Mouse (Mus musculus) R1 (cell line): Measurements from ENCODE around the gene Wdfy4.
A peak's percentile ranks its signal among the peaks of the same experiment; 100 is the strongest.

ENCODE experiments used
- DNase-seq: peaks from one replicate; pipeline ENCODE4 v3.0.0-alpha.2; 2018; ENCODE audit warnings: low read depth, low spot score

Gene Wdfy4

DNA sequence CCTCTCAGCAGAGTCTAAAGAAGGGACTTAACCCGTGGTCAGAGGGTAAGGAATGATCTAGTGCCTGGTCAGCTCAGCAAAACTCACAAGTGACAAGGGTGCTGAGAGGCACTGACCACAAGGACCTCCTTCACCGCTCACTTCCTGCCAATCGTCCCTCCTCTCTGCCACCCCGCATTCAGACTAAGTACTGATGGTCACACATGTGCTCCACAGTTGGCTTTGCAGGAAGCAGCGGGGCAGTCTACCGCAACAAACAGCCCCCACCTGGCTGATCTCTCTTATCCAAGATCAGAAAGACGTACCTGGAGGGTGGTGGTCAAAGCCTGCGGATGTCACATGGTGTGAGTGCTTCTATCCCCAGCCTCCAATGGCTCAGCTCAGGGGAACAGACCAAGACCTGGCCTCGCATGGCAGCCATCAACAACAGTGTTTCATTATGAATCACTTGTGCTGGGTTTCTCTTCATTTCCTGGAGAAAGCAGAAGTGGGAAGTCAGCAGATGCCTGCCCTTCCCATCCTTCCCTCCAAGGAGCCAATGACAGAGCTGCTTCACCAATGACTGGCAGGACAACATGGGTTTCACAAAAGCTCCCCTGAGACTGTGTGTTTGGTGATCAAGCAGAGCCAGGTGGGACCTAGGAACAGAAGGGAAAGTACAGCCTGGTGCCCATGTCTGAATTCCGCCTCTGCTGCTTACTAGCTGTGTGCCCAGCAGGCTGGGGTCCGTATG is at the start of gene Wdfy4:
TSS of gene Wdfy4 (minus strand) at position 441 of the 733 bp plus-strand sequence.
- no peak for DNase-seq

GRCm38 (mm10) chr14:33232048-33232447 is 46.7 kb upstream of the Wdfy4 start:
- no peak for DNase-seq

- DNase-seq = no peak
Observed at GRCm38 (mm10) chr14:33231311-33231710, 46.0 kb upstream of the Wdfy4 start.

DNA sequence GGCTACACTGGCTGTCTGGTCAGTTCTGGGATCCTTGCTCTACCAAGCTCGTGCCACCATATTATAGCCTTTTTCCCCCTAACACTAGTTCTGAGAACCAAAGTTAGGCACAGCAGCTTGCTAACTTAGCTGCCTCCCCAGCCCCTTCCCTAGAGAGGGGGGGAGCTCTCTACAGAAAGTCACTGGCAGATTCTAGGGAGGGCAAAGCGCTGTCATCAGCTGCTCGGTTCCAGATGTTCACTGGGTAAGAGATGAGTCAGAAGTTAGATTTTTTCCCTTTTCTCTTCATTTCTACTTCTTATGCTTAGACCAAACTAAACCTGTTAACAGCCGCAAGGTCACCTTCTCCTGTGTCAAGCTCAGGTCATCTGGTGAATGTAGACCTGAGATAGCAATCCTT is 45.4 kb upstream of the Wdfy4 start:
- DNase-seq = no peak

DNA sequence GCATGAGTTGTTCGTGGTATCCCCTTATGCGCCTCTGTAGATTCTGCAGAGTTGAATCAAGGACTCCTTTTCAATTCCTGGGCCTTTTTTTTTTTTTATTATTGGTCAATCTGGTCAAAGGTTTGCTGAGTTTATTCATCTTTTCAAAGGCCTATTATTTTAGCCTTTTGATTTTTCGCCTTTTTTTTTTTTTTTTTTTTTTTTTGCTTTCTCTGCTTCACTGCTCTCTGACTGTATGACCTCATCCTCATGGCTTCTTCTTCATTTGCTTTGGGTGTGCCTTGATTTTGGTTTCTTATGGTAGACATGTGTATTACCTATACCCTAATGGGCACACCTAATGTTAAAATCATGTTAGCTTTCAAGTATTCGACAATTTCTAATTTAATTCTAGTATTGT is 39.9 kb upstream of the Wdfy4 start:
- DNase-seq = no peak

DNA sequence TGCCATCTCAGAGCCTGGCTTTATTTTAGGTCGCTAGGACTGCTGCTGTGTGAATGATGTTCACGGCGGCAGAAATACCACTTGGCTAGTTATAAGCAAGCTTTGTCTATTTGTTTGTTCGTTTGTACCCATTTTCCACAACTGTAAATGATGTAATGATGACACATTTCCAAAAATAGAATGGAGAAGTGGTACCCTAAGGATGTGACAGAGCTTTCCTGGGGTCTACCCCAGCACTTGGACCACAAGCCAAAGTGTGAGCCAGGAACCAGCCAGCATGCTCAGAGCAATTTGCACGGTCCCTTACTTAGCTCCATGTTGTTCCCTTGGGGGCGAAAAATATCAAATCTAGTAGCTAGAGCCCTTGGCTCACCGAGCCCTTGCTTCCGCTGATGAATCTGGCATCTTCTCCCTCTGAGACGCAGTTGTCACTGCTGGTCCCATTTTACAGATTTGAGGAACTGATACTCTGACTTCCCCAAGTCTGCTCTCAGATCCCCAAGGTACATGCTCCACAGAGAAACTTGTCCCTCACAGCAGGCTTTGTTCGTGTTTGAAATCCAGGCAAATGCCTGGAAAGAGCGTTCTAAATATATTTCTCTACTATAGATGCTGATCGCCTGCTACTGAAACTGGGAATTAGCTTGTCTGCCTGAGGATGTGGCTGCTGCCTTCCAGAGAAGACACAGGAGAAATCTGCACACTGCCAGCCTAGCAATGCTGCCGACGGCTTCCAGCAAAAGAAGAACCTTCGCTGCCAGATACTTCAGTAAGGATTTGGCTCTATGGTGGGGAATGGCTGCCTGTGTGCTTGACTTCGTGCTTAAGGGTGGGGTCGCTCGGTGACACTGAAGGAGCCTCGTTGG is 31.3 kb upstream of the Wdfy4 start:
- no peak for DNase-seq

DNA sequence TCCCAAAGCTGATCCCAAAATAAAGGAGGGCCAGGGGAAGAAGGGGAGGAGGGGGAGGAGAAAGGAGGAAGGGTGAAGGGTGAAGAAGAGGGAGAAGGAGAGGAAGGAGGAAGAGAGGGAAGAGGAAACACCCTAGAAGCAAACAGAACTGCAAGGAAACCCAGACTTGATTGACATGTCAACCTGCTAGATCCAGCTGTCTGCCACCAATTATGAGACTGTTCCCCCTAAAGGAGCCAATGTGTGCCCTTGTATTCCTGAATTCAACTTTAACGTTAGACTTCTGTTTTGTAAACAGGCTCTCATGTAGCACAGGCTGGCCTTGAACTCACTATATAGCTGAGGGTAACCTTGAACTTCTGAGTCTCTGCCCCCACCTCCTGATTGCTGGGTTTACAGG is 29.9 kb upstream of the Wdfy4 start:
- no peak for DNase-seq

DNA sequence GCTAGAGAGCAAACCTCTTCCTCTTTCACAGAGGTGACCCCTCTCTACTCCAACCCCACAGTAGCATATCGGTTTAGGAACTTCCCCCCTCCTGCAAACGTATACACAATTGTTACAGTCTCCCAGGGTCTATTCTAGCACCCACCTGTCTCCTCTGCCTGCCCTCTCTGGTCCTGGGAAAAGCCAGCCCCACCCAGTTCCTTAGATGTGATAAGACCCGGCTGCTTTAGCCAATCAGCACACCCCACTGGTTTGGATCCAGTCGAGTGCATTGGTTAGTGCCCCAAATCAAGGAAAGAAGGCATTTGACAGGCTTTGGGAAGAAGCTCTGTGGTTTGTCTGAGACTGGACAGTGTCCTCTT is 29.4 kb upstream of the Wdfy4 start:
- DNase-seq = peak; percentile 66

- peak; percentile 81 for DNase-seq
Observed at GRCm38 (mm10) chr14:33213823-33214766, 28.8 kb upstream of the Wdfy4 start, which contains the start of gene Arhgap22. TSS of gene Arhgap22 (plus strand) at chr14:33214026.

DNA sequence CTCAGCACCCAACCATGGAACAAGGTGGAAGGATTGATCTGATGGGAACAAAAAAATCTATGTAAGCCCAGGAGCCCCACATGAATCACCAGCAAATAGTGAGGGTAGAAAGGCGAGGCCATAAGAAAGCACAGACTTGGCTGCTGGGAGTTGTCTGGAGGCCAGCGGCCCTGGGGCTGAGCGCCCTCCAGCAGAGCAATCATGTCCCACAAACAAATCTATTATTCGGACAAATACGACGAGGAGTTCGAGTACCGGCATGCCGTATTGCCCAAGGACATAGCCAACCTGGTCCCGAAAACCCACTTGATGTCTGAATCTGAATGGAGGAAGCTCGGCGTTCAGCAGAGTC is 27.6 kb upstream of the Wdfy4 start:
- no peak for DNase-seq

- DNase-seq = no peak
Observed at GRCm38 (mm10) chr14:33212271-33212957, 27.1 kb upstream of the Wdfy4 start.

DNA sequence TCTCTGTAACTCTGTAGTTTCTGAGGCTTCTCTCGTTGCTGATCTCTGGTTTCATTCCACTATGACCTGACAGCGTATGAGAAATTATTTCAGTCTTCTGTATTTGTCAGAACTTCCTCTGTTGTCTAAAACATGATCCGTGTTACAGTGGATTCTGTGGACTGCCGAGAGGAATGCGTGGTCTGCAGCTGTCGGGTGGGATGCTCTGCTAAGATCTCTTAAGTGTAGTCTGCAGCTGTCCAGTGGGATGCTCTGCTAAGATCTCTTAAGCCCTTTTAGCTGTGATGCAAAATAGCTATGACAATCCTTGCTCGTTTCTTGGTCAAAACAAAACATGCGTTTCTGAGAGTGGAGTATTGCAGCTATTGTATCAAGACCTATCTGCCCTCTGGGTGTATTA is 25.5 kb upstream of the Wdfy4 start:
- no peak for DNase-seq

DNA sequence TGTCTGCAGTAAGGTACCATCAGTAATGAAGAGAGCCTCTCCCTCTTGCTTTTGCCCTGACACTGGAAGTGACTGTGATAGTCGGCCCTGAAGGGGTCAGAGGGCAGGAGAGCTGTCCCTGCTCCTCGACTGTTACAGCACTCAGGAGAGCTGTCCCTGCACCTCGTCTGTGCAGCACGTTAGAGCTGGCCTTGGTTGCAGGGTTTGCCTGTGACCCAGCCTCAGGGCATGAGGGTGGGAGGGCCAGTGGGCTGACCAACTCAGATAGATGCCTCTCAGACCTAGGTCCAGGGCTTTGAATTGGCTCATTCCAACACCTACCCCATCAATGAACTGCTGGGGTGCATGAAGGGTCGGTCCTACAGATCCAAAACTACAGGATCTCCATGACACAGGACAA is 23.0 kb upstream of the Wdfy4 start:
- DNase-seq = no peak

DNA sequence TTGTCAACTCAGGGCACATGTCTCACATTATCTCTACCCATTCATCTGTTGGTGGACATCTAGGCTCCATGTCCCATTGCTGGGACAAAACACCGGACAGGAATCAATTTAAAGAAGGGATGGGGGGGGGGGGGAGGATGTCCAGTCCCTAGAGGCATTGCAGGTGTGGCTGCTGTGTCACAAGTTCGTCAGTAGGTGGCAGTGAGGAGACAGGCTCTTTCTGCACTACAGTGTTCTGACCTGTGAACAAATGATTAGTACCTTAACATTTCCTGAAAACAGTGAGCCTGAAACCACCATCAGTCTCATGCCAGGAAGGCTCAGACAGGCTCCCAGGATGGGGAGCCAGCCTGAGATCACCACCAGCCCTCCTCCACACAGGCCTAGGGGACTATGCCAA is 21.7 kb upstream of the Wdfy4 start:
- DNase-seq = peak; percentile 49

DNA sequence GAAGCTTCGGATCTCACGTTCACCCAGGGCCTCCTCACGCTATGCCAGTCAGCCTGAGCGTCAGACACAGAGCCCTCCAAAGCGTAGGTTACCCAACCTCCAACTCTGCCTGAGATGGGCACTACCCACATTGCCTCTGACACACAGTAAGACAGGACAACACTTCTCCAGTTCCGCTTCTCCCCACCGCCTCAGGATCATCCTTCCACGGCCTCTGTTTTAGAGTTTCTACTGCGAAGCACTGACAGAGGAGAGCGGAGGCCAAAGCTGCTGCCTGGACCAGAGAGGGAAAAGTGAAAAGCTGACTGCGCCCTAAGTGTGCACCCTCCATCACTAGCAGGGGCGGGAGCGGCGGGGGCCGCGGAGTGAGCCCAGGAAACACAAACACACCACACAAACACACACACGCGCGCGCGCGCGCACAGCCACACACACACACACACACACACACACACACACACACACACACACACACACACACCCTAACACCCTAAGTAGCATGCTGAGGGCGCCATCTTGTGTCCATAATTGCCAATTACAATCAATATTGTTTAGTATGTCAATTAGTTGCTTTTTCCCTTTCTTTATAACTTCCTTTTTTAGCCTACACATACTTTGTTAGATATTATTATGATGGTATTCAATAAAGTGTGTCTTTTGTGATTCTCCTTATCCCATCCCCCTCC is 20.1 kb upstream of the Wdfy4 start:
- DNase-seq = no peak

GRCm38 (mm10) chr14:33203777-33204176 is 18.5 kb upstream of the Wdfy4 start:
- DNase-seq = no peak

DNA sequence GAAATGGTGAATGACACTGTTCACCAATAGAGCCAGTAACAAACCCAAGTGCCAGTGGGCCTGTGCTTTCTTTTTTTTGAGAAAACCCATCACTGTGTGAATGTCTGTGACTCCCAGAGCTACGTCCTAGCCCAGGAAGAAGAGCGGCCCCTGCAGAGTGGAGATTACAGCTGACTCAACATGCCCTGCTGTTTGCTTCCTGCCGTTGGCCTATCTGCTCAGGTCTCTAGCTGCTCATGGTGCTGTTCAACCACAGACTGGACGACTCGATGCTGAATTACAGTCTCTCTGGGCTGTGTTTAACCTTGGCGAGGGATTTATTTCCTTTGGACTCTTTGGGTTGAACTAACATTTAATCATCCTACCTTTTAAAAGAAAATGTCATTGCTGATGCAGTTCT is 17.6 kb upstream of the Wdfy4 start:
- DNase-seq = no peak

DNA sequence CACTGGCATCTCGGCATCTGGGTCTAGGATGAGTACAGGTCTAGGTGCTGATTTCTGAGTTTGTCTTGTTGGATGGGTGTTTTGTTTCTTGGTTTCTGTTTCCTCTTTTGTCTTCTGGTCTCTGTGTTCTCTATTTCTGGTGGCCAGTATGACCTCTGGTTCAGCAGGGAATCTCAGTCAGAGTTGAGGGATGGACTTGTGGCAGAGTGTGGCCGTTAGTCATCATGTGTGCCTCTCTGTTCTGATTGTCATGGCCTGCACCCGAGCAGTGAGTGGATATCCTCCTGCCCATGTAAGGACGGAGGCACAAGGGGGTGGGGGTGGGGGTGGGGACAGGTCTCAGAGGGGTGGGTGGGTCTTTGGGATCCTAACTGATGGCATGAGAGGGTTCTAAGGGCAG is 16.9 kb upstream of the Wdfy4 start:
- DNase-seq = no peak

DNA sequence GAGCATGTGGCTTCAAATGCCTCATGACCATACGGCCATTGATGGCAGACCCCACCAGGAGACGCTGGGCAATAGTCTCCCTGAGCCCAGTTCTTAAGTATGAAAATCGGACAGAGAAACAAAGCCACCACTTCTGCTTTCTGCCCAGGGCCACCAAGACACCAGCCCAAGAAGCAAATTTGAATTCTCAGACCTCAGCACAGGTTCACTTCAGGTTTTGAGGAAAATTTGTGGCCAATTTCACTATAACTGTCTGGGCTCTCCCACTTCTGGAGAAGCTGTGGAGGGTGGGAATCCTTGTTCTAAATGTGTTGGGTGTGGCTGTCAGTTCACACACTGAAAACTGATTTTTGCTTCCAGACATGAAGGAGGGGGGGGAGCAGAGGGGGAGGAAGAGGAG is 8.9 kb upstream of the Wdfy4 start:
- DNase-seq = no peak

DNA sequence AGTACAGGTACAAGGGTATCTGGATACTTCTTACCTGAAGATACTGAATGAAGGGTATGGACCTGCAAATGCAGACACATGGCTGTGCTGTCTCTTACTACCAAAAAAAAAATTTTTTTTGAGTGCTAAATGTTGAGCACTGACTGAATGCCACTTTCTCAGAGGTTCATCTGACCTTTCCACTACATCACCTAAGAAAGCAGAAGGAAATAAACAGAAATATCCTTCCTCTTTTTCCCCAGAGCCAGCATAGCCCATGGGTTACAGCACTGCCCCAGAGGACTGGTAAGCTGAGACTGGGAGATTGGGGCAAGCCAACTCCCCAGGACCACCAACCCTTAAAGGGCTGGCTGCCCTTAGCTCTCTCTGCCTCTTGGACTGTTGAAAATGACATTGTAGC is 8.5 kb upstream of the Wdfy4 start:
- DNase-seq = no peak

- no peak for DNase-seq
Observed at GRCm38 (mm10) chr14:33190646-33191045, 5.3 kb upstream of the Wdfy4 start.
